In the genomic region with DNA sequence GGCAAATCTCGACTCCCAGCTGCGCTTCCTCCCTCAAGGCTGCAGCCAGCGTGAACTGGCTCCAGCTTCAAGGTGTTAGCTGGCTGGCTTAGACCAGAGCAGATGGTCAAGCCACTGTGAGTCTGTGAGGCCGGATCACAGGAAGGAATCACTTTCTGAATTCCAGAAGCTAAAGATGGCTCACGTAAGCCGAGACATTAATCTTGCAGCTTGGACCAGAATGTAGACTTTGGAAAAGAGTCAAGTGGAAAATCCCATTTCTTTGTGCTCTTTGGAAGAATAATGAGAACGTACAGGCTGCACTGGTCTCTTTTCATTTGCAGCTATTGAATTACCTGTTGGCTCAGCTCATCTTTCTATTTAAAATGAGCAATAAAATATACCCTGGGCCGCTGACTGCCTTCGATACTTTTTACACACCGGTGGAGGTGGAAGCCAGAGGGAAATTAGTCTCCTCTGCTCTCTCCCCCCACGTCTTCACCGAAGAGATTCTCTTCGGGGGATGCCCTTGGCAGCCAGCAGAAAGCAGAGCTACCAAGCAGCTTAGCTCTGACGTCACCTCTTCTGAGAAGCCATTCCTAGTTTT, we compare ENCODE assay signal across 7 mouse cellular contexts.
DNase-seq lines count a peak whose midpoint lies in the region; TF ChIP-seq lines count a peak whose summit lies in the region.

No protein-coding gene starts in this region.

- intact Hi-C loops in left cerebral cortex, postnatal 14 days (cut with DNase I) = no loop called here

- no peak overlapping the region for H3K4me3 ChIP-seq in layer of hippocampus, adult 2 months

- peak in 1 of 2 experiments; percentile 23 for DNase-seq in layer of hippocampus, adult 2 months (ENCODE audit: low spot score in 2 of 2)
- DNase-seq in layer of hippocampus, adult 9-10 months (ENCODE audit: low spot score) = no peak
- DNase-seq in cerebellum, postnatal 36 days = peak; percentile 74 to 79
- DNase-seq in left cerebral cortex, postnatal 14 days (ENCODE audit: low spot score in 2 of 2) = peak; percentile 15 to 46
- DNase-seq in retina, postnatal 7 days (ENCODE audit: low read depth, low spot score) = peak; percentile 17
- DNase-seq in adrenal gland, postnatal 14 days = no peak
- no peak for DNase-seq in kidney, adult 11 months

- peak overlapping the region; percentile 72 for H3K27ac ChIP-seq in layer of hippocampus, adult 2 months

- TF ChIP-seq CTCF in layer of hippocampus, adult 2 months (conservative IDR thresholded peaks at IDR 0.05) = no peak

Comparison
In these comparisons a context has a peak if more than half of its experiments do, and no peak if none do; other contexts are left out.
1. DNase-seq: peak in cerebellum, postnatal 36 days (2 of 2), left cerebral cortex, postnatal 14 days (2 of 2) and retina, postnatal 7 days (single experiment); none in layer of hippocampus, adult 9-10 months (single experiment), adrenal gland, postnatal 14 days (single experiment) and kidney, adult 11 months (single experiment).